Mouse (Mus musculus): ENCODE measurements around the gene Dync1h1. TPM values are rescaled to one million over a fixed set of nuclear protein-coding genes. Genes with fewer than 3 reads are reported as not detected.
"Not testable (repeated sequence)": the region's sequence is repeated elsewhere in the genome, so short reads cannot be mapped to it uniquely, and the experiment has no call there.

The Dync1h1 gene
- polyA plus RNA-seq, 1 experiment from 2014 or later: 88.0 TPM

DNA sequence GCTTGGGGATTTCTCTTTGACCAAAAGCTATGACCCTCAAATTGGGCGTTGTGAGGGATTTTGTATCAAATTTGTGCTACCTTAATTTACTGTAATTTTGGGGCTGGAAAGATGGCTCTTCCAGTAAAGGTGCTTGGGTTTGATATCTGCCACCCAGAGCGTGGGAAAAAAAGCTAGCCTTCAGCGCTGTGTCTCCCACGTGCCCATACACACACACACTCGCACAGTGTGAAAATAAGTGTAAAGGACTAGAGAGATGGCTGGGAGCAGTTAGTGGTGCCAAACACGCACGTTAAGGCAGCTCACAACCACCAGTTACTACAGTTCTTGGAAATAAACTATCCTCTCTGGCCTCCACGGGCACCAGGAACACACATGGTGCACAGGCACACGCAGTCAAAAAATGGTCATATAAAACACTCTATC, 95.7 kb downstream of the Dync1h1 start:
- H3K4me1 ChIP-seq (ENCODE audit: control insufficient read depth, insufficient read depth, low read length): peaks cover 16% of the 10 kb centered on the region
- no peak; the same call in 1 of the 2 replicates for ATAC-seq

GRCm38 (mm10) chr12:110697457-110697856, 96.2 kb downstream of the Dync1h1 start:
- Histone ChIP-seq H3K27ac (ENCODE audit: low read length) (no peak overlapping the region), H3K4me3 (ENCODE audit: low read depth, low read length) (no peak overlapping the region), H3K36me3 (ENCODE audit: control insufficient read depth, insufficient read depth, low read length) (peaks cover 8% of the 10 kb centered on the region; the same call in 1 of the 2 replicates), H3K9ac (ENCODE audit: low read depth, low read length) (no peak overlapping the region), H3K4me2 (ENCODE audit: low read length) (no peak overlapping the region), H3K4me1 (ENCODE audit: control insufficient read depth, insufficient read depth, low read length) (peaks cover 16% of the 10 kb centered on the region), H3K9me3 (replicated peaks; ENCODE audit: control insufficient read depth, low read length, poor library complexity, severe bottlenecking) (no peaks in the 10 kb centered on the region), H3K27me3 (ENCODE audit: control insufficient read depth, insufficient read depth, low read depth, low read length) (no peaks in the 10 kb centered on the region)
- WGBS: 73% methylated on average over 5 of the region's 5 CpGs
- ATAC-seq: no peak

More for the DNA sequence above, 95.7 kb downstream of the Dync1h1 start:
- peak overlapping the region; percentile 89 for H3K4me2 ChIP-seq (ENCODE audit: low read length)
- 46% methylated on average over 9 of the region's 9 CpGs for WGBS
- H3K36me3 ChIP-seq (ENCODE audit: control insufficient read depth, insufficient read depth, low read length): peaks cover 8% of the 10 kb centered on the region; the same call in 1 of the 2 replicates
- peak overlapping the region; percentile 93 for H3K27ac ChIP-seq (ENCODE audit: low read length)
- no peaks in the 10 kb centered on the region for H3K27me3 ChIP-seq (ENCODE audit: control insufficient read depth, insufficient read depth, low read depth, low read length)
- H3K4me3 ChIP-seq (ENCODE audit: low read depth, low read length): peak overlapping the region; percentile 81
- peak overlapping the region; percentile 92 for H3K9ac ChIP-seq (ENCODE audit: low read depth, low read length)
- H3K9me3 ChIP-seq (replicated peaks; ENCODE audit: control insufficient read depth, low read length, poor library complexity, severe bottlenecking): no peaks in the 10 kb centered on the region

DNA sequence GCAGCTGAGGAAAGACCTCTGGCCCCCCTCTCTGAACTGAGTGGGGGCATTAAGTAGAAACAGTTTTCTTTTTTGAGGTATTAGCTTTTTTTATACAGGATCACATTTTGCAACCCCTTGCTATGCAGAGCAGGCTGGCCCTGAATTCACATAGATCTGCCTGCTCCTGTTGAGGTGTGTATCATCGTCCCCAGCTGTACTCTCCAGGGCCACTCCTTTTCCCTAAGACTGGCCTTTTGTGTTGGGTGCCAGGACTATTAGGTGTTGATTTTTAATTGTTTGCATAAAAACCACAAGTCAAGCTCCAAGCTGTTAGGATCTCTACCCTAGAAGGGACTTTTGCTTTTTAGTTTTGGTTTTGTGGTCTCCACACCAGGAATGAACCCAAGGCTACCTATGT, 96.8 kb downstream of the Dync1h1 start:
- Histone ChIP-seq H3K9ac (ENCODE audit: low read depth, low read length) (no peak overlapping the region), H3K27ac (ENCODE audit: low read length) (no peak overlapping the region), H3K4me2 (ENCODE audit: low read length) (no peak overlapping the region), H3K9me3 (replicated peaks; ENCODE audit: control insufficient read depth, low read length, poor library complexity, severe bottlenecking) (no peaks in the 10 kb centered on the region), H3K27me3 (ENCODE audit: control insufficient read depth, insufficient read depth, low read depth, low read length) (no peaks in the 10 kb centered on the region), H3K36me3 (ENCODE audit: control insufficient read depth, insufficient read depth, low read length) (peaks cover 8% of the 10 kb centered on the region; the same call in 1 of the 2 replicates), H3K4me1 (ENCODE audit: control insufficient read depth, insufficient read depth, low read length) (peaks cover 16% of the 10 kb centered on the region), H3K4me3 (ENCODE audit: low read depth, low read length) (no peak overlapping the region)
- WGBS: 87% methylated on average over 1 of the region's 1 CpGs
- ATAC-seq: no peak

DNA sequence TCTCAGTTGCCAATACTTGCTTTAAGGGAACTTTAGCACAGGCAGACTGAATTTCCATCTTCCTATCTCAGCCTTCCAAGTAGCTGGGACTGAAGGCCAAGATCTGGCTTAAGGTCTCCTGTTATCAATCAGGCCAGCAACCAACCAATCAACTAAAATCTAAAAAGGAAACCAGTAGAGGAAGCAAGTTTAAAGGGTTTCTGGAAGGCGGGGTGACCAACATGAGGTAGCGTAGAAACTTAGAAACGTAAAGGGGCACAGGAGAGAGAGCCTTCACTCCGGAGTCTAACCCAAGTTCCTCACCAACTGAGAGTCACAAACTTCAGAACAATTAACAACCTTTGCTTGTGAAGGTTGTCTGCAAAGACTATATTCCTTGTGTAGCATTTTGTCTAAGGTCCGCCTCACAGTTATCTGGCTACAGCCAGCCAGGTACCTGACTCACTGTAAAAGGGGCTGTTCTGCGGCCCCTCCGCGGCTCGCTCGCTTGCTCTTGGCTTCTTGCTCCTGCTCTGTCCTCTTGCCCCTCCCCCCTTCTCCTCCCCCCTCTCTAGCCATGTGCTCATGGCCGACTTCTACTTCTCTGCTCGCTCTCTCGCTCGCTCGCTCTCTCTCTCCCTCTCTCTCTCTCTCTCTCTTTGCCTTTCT, 97.4 kb downstream of the Dync1h1 start:
- Histone ChIP-seq H3K9me3 (replicated peaks; ENCODE audit: control insufficient read depth, low read length, poor library complexity, severe bottlenecking) (no peaks in the 10 kb centered on the region), H3K4me3 (ENCODE audit: low read depth, low read length) (no peak overlapping the region), H3K4me1 (ENCODE audit: control insufficient read depth, insufficient read depth, low read length) (peaks cover 13% of the 10 kb centered on the region), H3K27me3 (ENCODE audit: control insufficient read depth, insufficient read depth, low read depth, low read length) (no peaks in the 10 kb centered on the region), H3K9ac (ENCODE audit: low read depth, low read length) (no peak overlapping the region), H3K36me3 (ENCODE audit: control insufficient read depth, insufficient read depth, low read length) (peaks cover 6% of the 10 kb centered on the region; the same call in 1 of the 2 replicates), H3K4me2 (ENCODE audit: low read length) (no peak overlapping the region), H3K27ac (ENCODE audit: low read length) (no peak overlapping the region)
- no peak for ATAC-seq
- WGBS: 49% methylated on average over 15 of the region's 15 CpGs

- Histone ChIP-seq H3K4me2 (ENCODE audit: low read length) (no peak overlapping the region), H3K27ac (ENCODE audit: low read length) (no peak overlapping the region), H3K4me1 (ENCODE audit: control insufficient read depth, insufficient read depth, low read length) (peaks cover 12% of the 10 kb centered on the region), H3K27me3 (ENCODE audit: control insufficient read depth, insufficient read depth, low read depth, low read length) (no peaks in the 10 kb centered on the region), H3K36me3 (ENCODE audit: control insufficient read depth, insufficient read depth, low read length) (peaks cover 6% of the 10 kb centered on the region; the same call in 1 of the 2 replicates), H3K9me3 (replicated peaks; ENCODE audit: control insufficient read depth, low read length, poor library complexity, severe bottlenecking) (no peaks in the 10 kb centered on the region), H3K4me3 (ENCODE audit: low read depth, low read length) (no peak overlapping the region), H3K9ac (ENCODE audit: low read depth, low read length) (no peak overlapping the region)
- WGBS: 51% methylated on average over 2 of the region's 2 CpGs
- ATAC-seq: no peak
These were observed 97.9 kb downstream of the Dync1h1 start for GRCm38 (mm10) chr12:110699171-110699547.

- Histone ChIP-seq H3K4me3 (ENCODE audit: low read depth, low read length) (no peak overlapping the region), H3K27me3 (ENCODE audit: control insufficient read depth, insufficient read depth, low read depth, low read length) (no peaks in the 10 kb centered on the region), H3K27ac (ENCODE audit: low read length) (no peak overlapping the region), H3K9me3 (replicated peaks; ENCODE audit: control insufficient read depth, low read length, poor library complexity, severe bottlenecking) (no peaks in the 10 kb centered on the region), H3K9ac (ENCODE audit: low read depth, low read length) (no peak overlapping the region), H3K4me2 (ENCODE audit: low read length) (no peak overlapping the region), H3K4me1 (ENCODE audit: control insufficient read depth, insufficient read depth, low read length) (peaks cover 4% of the 10 kb centered on the region; the same call in 1 of the 2 replicates), H3K36me3 (ENCODE audit: control insufficient read depth, insufficient read depth, low read length) (no peaks in the 10 kb centered on the region)
- no peak for ATAC-seq
- WGBS: 66% methylated on average over 2 of the region's 2 CpGs
These were observed 99.5 kb downstream of the Dync1h1 start for GRCm38 (mm10) chr12:110700730-110701129.

DNA sequence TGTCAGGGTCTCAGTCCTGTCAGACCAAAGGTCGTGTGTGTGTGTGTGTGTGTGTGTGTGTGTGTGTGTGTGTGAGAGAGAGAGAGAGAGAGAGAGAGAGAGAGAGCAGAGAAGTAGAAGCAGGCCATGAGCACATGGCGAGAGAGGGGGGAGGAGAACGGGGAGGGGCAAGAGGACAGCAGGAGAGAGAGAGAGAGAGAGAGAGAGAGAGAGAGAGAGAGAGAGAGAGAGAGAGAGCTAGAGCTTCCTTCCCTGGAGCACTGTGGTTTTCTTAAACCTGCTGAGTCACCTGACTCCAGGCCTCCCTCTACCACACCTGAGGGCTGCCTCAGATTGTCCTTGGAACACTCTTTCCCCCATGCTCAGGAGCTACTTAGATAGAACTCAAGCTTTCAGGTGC, 100.1 kb downstream of the Dync1h1 start:
- H3K9me3 ChIP-seq (replicated peaks; ENCODE audit: control insufficient read depth, low read length, poor library complexity, severe bottlenecking); H3K9ac ChIP-seq (ENCODE audit: low read depth, low read length); H3K4me1 ChIP-seq (ENCODE audit: control insufficient read depth, insufficient read depth, low read length); ATAC-seq; H3K4me2 ChIP-seq (ENCODE audit: low read length); H3K36me3 ChIP-seq (ENCODE audit: control insufficient read depth, insufficient read depth, low read length); H3K27ac ChIP-seq (ENCODE audit: low read length); H3K27me3 ChIP-seq (ENCODE audit: control insufficient read depth, insufficient read depth, low read depth, low read length); H3K4me3 ChIP-seq (ENCODE audit: low read depth, low read length): not testable (repeated sequence)
- WGBS: 25% methylated on average over 2 of the region's 3 CpGs

DNA sequence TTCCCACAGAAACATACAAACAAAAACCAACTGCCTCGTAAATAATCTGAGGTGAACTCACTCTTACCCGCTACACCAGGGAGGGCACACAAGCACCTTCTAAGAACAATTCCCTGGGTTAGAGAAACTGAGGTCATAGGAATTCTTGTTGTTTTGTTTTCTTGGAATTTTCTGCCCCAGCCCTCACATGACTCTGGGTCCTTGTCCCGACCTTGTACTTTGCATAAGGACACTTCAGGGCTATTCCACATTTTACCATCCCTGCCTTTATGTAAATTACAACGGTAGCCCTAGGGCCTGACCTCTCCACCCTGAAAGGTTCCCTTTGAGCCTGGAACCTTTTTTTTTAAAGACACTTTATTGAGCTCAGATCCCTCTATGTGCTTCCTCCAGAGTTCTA, 101.3 kb downstream of the Dync1h1 start, which contains the start of gene Hsp90aa1:
TSS of gene Hsp90aa1 (minus strand) at position 173 of the 400 bp plus-strand sequence.
- H3K4me2 ChIP-seq (ENCODE audit: low read length): no peak within 1 kb of the TSS
- no peak within 1 kb of the TSS for H3K4me3 ChIP-seq (ENCODE audit: low read depth, low read length)
- ATAC-seq: no peak
- no peak within 1 kb of the TSS for H3K9ac ChIP-seq (ENCODE audit: low read depth, low read length)
- 57% methylated on average over 4 of the region's 4 CpGs for WGBS
- H3K9me3 ChIP-seq (replicated peaks; ENCODE audit: control insufficient read depth, low read length, poor library complexity, severe bottlenecking): no peaks in the 10 kb centered on the region
- H3K27me3 ChIP-seq (ENCODE audit: control insufficient read depth, insufficient read depth, low read depth, low read length): no peaks in the 10 kb centered on the region
- H3K36me3 ChIP-seq (ENCODE audit: control insufficient read depth, insufficient read depth, low read length): no peaks in the 10 kb centered on the region
- peaks cover 8% of the 10 kb centered on the region; the same call in 1 of the 2 replicates for H3K4me1 ChIP-seq (ENCODE audit: control insufficient read depth, insufficient read depth, low read length)
- H3K27ac ChIP-seq (ENCODE audit: low read length): no peak within 1 kb of the TSS

DNA sequence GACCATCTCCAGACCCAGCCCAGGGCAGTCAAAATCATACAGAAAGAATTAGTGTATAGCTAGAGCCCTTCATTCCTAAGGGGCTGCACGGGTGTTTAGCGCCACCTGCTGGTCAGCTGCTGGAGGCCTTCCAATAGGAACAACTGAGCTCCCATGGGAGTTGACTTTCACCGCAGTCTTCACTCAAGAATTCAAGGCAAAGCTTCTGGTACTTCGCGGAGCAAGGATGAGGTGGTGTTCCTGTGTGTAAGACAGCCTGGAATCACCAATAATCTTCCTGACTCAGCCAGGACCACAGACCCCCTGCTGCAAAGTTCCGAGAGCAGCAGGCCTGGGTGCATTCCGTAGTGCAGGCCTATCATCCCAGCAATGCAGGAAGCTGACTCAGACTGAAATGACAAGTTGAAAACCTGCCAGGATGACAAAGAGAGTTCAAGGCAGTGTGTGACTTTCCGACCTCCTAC, 101.8 kb downstream of the Dync1h1 start:
- H3K9me3 ChIP-seq (replicated peaks; ENCODE audit: control insufficient read depth, low read length, poor library complexity, severe bottlenecking): no peaks in the 10 kb centered on the region
- no peak overlapping the region for H3K9ac ChIP-seq (ENCODE audit: low read depth, low read length)
- no peak overlapping the region for H3K4me3 ChIP-seq (ENCODE audit: low read depth, low read length)
- no peak overlapping the region for H3K27ac ChIP-seq (ENCODE audit: low read length)
- WGBS: 35% methylated on average over 8 of the region's 8 CpGs
- H3K27me3 ChIP-seq (ENCODE audit: control insufficient read depth, insufficient read depth, low read depth, low read length): no peaks in the 10 kb centered on the region
- no peaks in the 10 kb centered on the region for H3K36me3 ChIP-seq (ENCODE audit: control insufficient read depth, insufficient read depth, low read length)
- no peak overlapping the region for H3K4me2 ChIP-seq (ENCODE audit: low read length)
- peak; percentile 57; the same call in 1 of the 2 replicates for ATAC-seq
- H3K4me1 ChIP-seq (ENCODE audit: control insufficient read depth, insufficient read depth, low read length): peaks cover 8% of the 10 kb centered on the region; the same call in 1 of the 2 replicates

All from midbrain, embryonic 16.5 days (tissue).